Comparison of ENCODE assay signal across 16 mouse cellular contexts in the genomic region with DNA sequence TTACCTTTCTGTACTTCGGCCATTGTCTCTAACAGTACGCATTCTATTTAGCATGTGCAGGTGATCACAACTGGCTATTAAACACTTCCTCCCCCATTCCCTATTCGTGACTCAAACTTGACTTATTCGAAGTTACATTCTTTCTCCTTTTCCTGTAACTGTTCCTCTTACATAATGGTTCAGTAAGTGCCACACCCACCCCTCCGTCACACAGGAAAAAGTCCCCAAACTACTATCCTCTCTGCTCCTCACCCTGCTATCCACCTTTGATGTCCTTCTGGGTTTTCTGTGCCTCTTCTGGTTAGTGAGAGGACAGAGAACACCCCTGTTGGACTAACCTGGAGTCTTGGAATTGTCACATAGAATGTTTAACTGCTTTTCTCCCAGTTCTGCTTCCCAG.
"Had no signal": no experiment of that assay in that cellular context is flagged by ENCODE, and none has a peak within 500 bp of the region (broad histone marks: within the 10 kb centered on the region; RNA-seq: fewer than 3 reads in every experiment).

No protein-coding gene starts in this region.

- DNase-seq: kidney, adult 18-20 months; kidney, adult 9 months; kidney, postnatal 25 days; layer of hippocampus, adult 9-11 months; liver, embryonic 13.5 days; lung, adult 2 months; midbrain, embryonic 14.5 days; right cerebral cortex, adult 18-20 months; right cerebral cortex, postnatal 14 days; right cerebral cortex, postnatal 4 days; thymus, adult 2 months; thymus, postnatal 14 days; thymus, postnatal 4 days had no signal

- H3K36me3 ChIP-seq: liver, embryonic 13.5 days had no signal

- H3K4me3 ChIP-seq: layer of hippocampus, adult 2 months; liver, embryonic 13.5 days had no signal

- H3K9me3 ChIP-seq: liver, embryonic 13.5 days had no signal

- H3K27ac ChIP-seq: layer of hippocampus, adult 2 months; liver, embryonic 13.5 days; macrophage had no signal

- H3K4me2 ChIP-seq: liver, embryonic 13.5 days; midbrain, embryonic 11.5 days had no signal

- H3K4me1 ChIP-seq: liver, embryonic 13.5 days had no signal

- H3K9ac ChIP-seq: liver, embryonic 13.5 days had no signal

- H3K27me3 ChIP-seq: liver, embryonic 13.5 days had no signal
